Mouse (Mus musculus) brain, embryonic 14.5 days (tissue): Measurements from ENCODE around the gene Hoxa9.

Experiments used
- CTCF ChIP-seq: fragments of 200-500 bp; IDR thresholded peaks from 2 replicates; pipeline ENCODE4 v1.5.1; 2012; ENCODE audit warnings: inconsistent platforms, mild to moderate bottlenecking, moderate library complexity, borderline replicate concordance; ENCODE audit not compliant: insufficient read depth, insufficient read length; ENCODE audit errors: extremely low read depth
- POLR2A ChIP-seq: fragments of 200-500 bp; IDR thresholded peaks from 2 replicates; pipeline ENCODE4 v1.6.1; 2012; ENCODE audit warnings: mild to moderate bottlenecking, inconsistent platforms, borderline replicate concordance; ENCODE audit not compliant: poor library complexity, insufficient read depth, insufficient read length, severe bottlenecking; ENCODE audit errors: extremely low read depth

- TF ChIP-seq CTCF = no peak
- TF ChIP-seq POLR2A = no peak
Observed at GRCm38 (mm10) chr6:52191860-52192550, 38.9 kb downstream of the Hoxa9 start.
